ENCODE assay signal across 9 mouse cellular contexts in genomic region chr14:28535814-28536213, GRCm38 (mm10). TPM values are rescaled to one million over a fixed set of nuclear protein-coding genes. Genes with fewer than 3 reads are reported as not detected.
A peak's percentile ranks its signal among the peaks of the same experiment; 100 is the strongest.
DNase-seq lines count a peak whose midpoint lies in the region.
"Had no signal": no experiment of that assay in that cellular context is flagged by ENCODE, and none has a peak within 500 bp of the region (broad histone marks: within the 10 kb centered on the region; RNA-seq: fewer than 3 reads in every experiment).

No protein-coding gene starts in this region.

- intact Hi-C loops in left cerebral cortex, postnatal 4 days (cut with DNase I): no loop called here

- DNase-seq in adrenal gland, postnatal 10 days: peak; percentile 6
- no peak for DNase-seq in adrenal gland, postnatal 14 days
- DNase-seq in left cerebral cortex, postnatal 4 days: peak; percentile 91
- no peak for DNase-seq in left cerebral cortex, adult 18-20 months (ENCODE audit: low spot score in 2 of 2)
- DNase-seq in cerebellum, postnatal 25 days: peak; percentile 78 to 85
- peak; percentile 27 to 54 for DNase-seq in kidney, postnatal 36 days
- DNase-seq in spleen, postnatal 10 days (ENCODE audit: low spot score in 2 of 2): no peak
- DNase-seq in lung, postnatal 14 days: no peak

RNA-seq across cellular contexts. Expression of gene Wnt5a, which starts 31.3 kb away (rescaled TPM):
- total RNA-seq in adrenal gland, postnatal 10 days (2021): 10 to 100 TPM; 18.7 to 24.8 TPM
- total RNA-seq in adrenal gland, postnatal 14 days (2021): 21.5 and 25.7 TPM in 2 replicates
- total RNA-seq in left cerebral cortex, postnatal 4 days (2021): 10 to 100 TPM in 1 of 2 experiments, 1 to 10 TPM in 1; 8.7 to 13.1 TPM
- total RNA-seq in left cerebral cortex, adult 18-20 months (2021): 10 to 100 TPM in 1 of 2 experiments, 1 to 10 TPM in 1; 9.2 to 10.1 TPM
- total RNA-seq: megakaryocyte, adult 5-6 weeks had no signal

Comparison
In these comparisons a context has a peak if more than half of its experiments do, and no peak if none do; other contexts are left out.
1. DNase-seq: peak in adrenal gland, postnatal 10 days (single experiment), left cerebral cortex, postnatal 4 days (single experiment), cerebellum, postnatal 25 days (2 of 2) and kidney, postnatal 36 days (2 of 2); none in adrenal gland, postnatal 14 days (single experiment), left cerebral cortex, adult 18-20 months (0 of 2), spleen, postnatal 10 days (0 of 2) and lung, postnatal 14 days (single experiment).